Mouse (Mus musculus) spleen, adult 2 months (tissue): Measurements from ENCODE around the gene Ahcy. TPM values are rescaled to one million over a fixed set of nuclear protein-coding genes. Genes with fewer than 3 reads are reported as not detected.
A peak's percentile ranks its signal among the peaks of the same experiment; 100 is the strongest.

Source experiments
- DNase-seq, 2 experiments: peaks; one replicate each; pipeline versions ENCODE4 v3.0.0 to v3.0.0-alpha.2; 2012 to 2021; ENCODE audit warnings: low spot score in 2 of 2, low read depth in 1 of 2
- H3K27ac ChIP-seq: fragments of 200-500 bp; 2 replicates; pipeline ENCODE4 v1.5.1; 2012; ENCODE audit warnings: low read length, inconsistent platforms; ENCODE audit not compliant: insufficient read depth
- H3K27me3 ChIP-seq: fragments of 200-500 bp; 2 replicates; pipeline ENCODE4 v1.6.1; 2012; ENCODE audit warnings: mild to moderate bottlenecking, moderate library complexity, low read length, inconsistent platforms; ENCODE audit not compliant: control insufficient read depth, insufficient read depth
- H3K36me3 ChIP-seq: fragments of 200-500 bp; 2 replicates; pipeline ENCODE4 v1.6.1; 2012; ENCODE audit warnings: mild to moderate bottlenecking, low read length, inconsistent platforms; ENCODE audit not compliant: control insufficient read depth, insufficient read depth
- H3K4me1 ChIP-seq: fragments of 200-500 bp; 2 replicates; pipeline ENCODE4 v1.6.1; 2011; ENCODE audit warnings: inconsistent platforms; ENCODE audit not compliant: control insufficient read depth, insufficient read depth, insufficient read length
- H3K4me3 ChIP-seq: fragments of 200-500 bp; 2 replicates; pipeline ENCODE4 v1.5.1; 2011; ENCODE audit warnings: mild to moderate bottlenecking, inconsistent platforms; ENCODE audit not compliant: insufficient read depth, insufficient read length; ENCODE audit errors: extremely low read depth
- CTCF ChIP-seq: fragments of 200-500 bp; IDR thresholded peaks from 2 replicates; pipeline ENCODE4 v1.5.1; 2011; ENCODE audit warnings: mild to moderate bottlenecking, inconsistent platforms; ENCODE audit not compliant: insufficient read depth, insufficient read length, insufficient replicate concordance; ENCODE audit errors: extremely low read depth
- POLR2A ChIP-seq: fragments of 200-500 bp; IDR thresholded peaks from 2 replicates; pipeline ENCODE4 v1.6.1; 2011; ENCODE audit warnings: low read depth, low read length, inconsistent platforms
- WGBS: fragments of 180-500 bp; shearing (Covaris S2); methylation state at CpG from one replicate; pipeline ENCODE4 v1.1.7; 2018; 5-methylcytosine and 5-hydroxymethylcytosine counted together
- polyA plus RNA-seq: library from polyadenylated mRNA; depleted of rRNA; stranded (reverse); fragments of >200 nt; gene quantifications from 2 replicates; pipeline ENCODE4 v1.2.3, GENCODE M21; 2012

Gene Ahcy
- polyA plus RNA-seq, 1 experiment, result 44.2 TPM

GRCm38 (mm10) chr2:155084546-155084945 is 10.2 kb upstream of the Ahcy start:
- TF ChIP-seq POLR2A (no peak), CTCF (no peak)
- Histone ChIP-seq H3K4me1 (no peaks in the 10 kb centered on the region), H3K27me3 (no peaks in the 10 kb centered on the region), H3K27ac (no peak overlapping the region), H3K4me3 (no peak overlapping the region), H3K36me3 (no peaks in the 10 kb centered on the region)
- WGBS, result 88% methylated on average over 5 of the region's 5 CpGs
- DNase-seq, result no peak

- Histone ChIP-seq H3K4me3 (no peak overlapping the region), H3K4me1 (no peaks in the 10 kb centered on the region), H3K27me3 (no peaks in the 10 kb centered on the region), H3K27ac (no peak overlapping the region), H3K36me3 (no peaks in the 10 kb centered on the region)
- peak; percentile 25 to 74 for DNase-seq
- TF ChIP-seq CTCF (peak; percentile 94), POLR2A (no peak)
- WGBS, result 24% methylated on average over 8 of the region's 8 CpGs
These were observed 8.0 kb upstream of the Ahcy start for GRCm38 (mm10) chr2:155082121-155082803.

- DNase-seq, result no peak
- Histone ChIP-seq H3K4me1 (no peaks in the 10 kb centered on the region), H3K27ac (no peak overlapping the region), H3K36me3 (no peaks in the 10 kb centered on the region), H3K4me3 (no peak overlapping the region), H3K27me3 (no peaks in the 10 kb centered on the region)
- TF ChIP-seq CTCF (no peak), POLR2A (no peak)
- 96% methylated on average over 3 of the region's 3 CpGs for WGBS
These were observed 6.8 kb upstream of the Ahcy start for GRCm38 (mm10) chr2:155081056-155081455.

- H3K27ac ChIP-seq, result no peak overlapping the region
- H3K4me1 ChIP-seq, result no peaks in the 10 kb centered on the region; the same call in 1 of the 2 replicates
- H3K36me3 ChIP-seq, result no peaks in the 10 kb centered on the region
- H3K27me3 ChIP-seq, result no peaks in the 10 kb centered on the region
- H3K4me3 ChIP-seq, result no peak overlapping the region
- WGBS, result 84% methylated on average over 4 of the region's 4 CpGs
- no peak for TF ChIP-seq CTCF
- TF ChIP-seq POLR2A, result no peak
- DNase-seq, result no peak
These were observed 5.9 kb upstream of the Ahcy start for GRCm38 (mm10) chr2:155080179-155080530.

GRCm38 (mm10) chr2:155079500-155080178 is 5.3 kb upstream of the Ahcy start:
- no peaks in the 10 kb centered on the region for H3K36me3 ChIP-seq
- no peak overlapping the region for H3K27ac ChIP-seq
- H3K27me3 ChIP-seq, result no peaks in the 10 kb centered on the region
- no peak overlapping the region for H3K4me3 ChIP-seq
- H3K4me1 ChIP-seq, result peaks cover 4% of the 10 kb centered on the region; the same call in 1 of the 2 replicates
- WGBS, result 27% methylated on average over 7 of the region's 7 CpGs
- no peak for TF ChIP-seq CTCF
- no peak for TF ChIP-seq POLR2A
- peak in 1 of 2 experiments; percentile 45 for DNase-seq

GRCm38 (mm10) chr2:155075649-155076048 is 1.4 kb upstream of the Ahcy start:
- H3K27ac ChIP-seq, result no peak overlapping the region
- no peaks in the 10 kb centered on the region for H3K36me3 ChIP-seq
- H3K27me3 ChIP-seq, result no peaks in the 10 kb centered on the region
- no peak overlapping the region for H3K4me3 ChIP-seq
- TF ChIP-seq POLR2A (no peak), CTCF (no peak)
- no peak for DNase-seq
- H3K4me1 ChIP-seq, result peaks cover 7% of the 10 kb centered on the region; the same call in 1 of the 2 replicates
- 81% methylated on average over 6 of the region's 6 CpGs for WGBS

- Histone ChIP-seq H3K36me3 (no peaks in the 10 kb centered on the region), H3K27me3 (no peaks in the 10 kb centered on the region), H3K27ac (0 out of 2 replicates have a peak overlapping the region, but pooled peaks have one; percentile 58), H3K4me3 (peak overlapping the region; percentile 86), H3K4me1 (peaks cover 7% of the 10 kb centered on the region; the same call in 1 of the 2 replicates)
- no peak for DNase-seq
- 43% methylated on average over 12 of the region's 12 CpGs for WGBS
- no peak for TF ChIP-seq POLR2A
- TF ChIP-seq CTCF, result no peak
These were observed 551 bp upstream of the Ahcy start for GRCm38 (mm10) chr2:155074766-155075330.
